Mouse (Mus musculus): ENCODE results near the gene Midn.

Gene Midn

GRCm38 (mm10) chr10:80171760-80172526 is 23.9 kb downstream of the Midn start:
- in situ Hi-C loops (cut with MboI), result no loop called here

- in situ Hi-C loops (cut with MboI), result no loop called here
These were observed 24.6 kb downstream of the Midn start, which contains the start of gene 1600002K03Rik for GRCm38 (mm10) chr10:80172527-80173292. 1600002K03Rik (plus strand) TSS chr10:80172944.

- in situ Hi-C loops (cut with MboI), result no loop called here
These were observed 25.3 kb downstream of the Midn start for GRCm38 (mm10) chr10:80173358-80173757.

- in situ Hi-C loops (cut with MboI), result no loop called here
These were observed 26.0 kb downstream of the Midn start for GRCm38 (mm10) chr10:80173955-80174640.

- in situ Hi-C loops (cut with MboI), result loop anchor here (5.0 kb wide), 1 partner anchor 73 kb away; the partner anchor contains the start of gene Ndufs7
These were observed 26.6 kb downstream of the Midn start for GRCm38 (mm10) chr10:80174705-80175104.

- in situ Hi-C loops (cut with MboI), result loop anchor here (5.0 kb wide), 1 partner anchor 72 kb away; the partner anchor contains the start of gene Ndufs7
These were observed 27.6 kb downstream of the Midn start for GRCm38 (mm10) chr10:80175536-80176269.

GRCm38 (mm10) chr10:80176270-80176834 is 28.3 kb downstream of the Midn start:
- in situ Hi-C loops (cut with MboI), result loop anchor here (5.0 kb wide), 1 partner anchor 71 kb away; the partner anchor contains the start of gene Ndufs7

GRCm38 (mm10) chr10:80177441-80178279 is 29.6 kb downstream of the Midn start:
- in situ Hi-C loops (cut with MboI), result loop anchor here (5.0 kb wide), 1 partner anchor 70 kb away; the partner anchor contains the start of gene Ndufs7

GRCm38 (mm10) chr10:80179068-80180051 is 31.3 kb downstream of the Midn start, which contains the start of gene Efna2:
Efna2 (plus strand) TSS chr10:80179482.
- in situ Hi-C loops (cut with MboI), result loop anchor here (5.0 kb wide), 1 partner anchor 68 kb away; the partner anchor contains the start of gene Ndufs7

- in situ Hi-C loops (cut with MboI), result no loop called here
These were observed 32.2 kb downstream of the Midn start for GRCm38 (mm10) chr10:80180288-80180687.

GRCm38 (mm10) chr10:80180823-80181222 is 32.8 kb downstream of the Midn start:
- in situ Hi-C loops (cut with MboI), result no loop called here

- in situ Hi-C loops (cut with MboI), result no loop called here
These were observed 34.5 kb downstream of the Midn start for GRCm38 (mm10) chr10:80182547-80182946.

GRCm38 (mm10) chr10:80186649-80187048 is 38.6 kb downstream of the Midn start:
- in situ Hi-C loops (cut with MboI), result no loop called here

- in situ Hi-C loops (cut with MboI), result no loop called here
These were observed 39.7 kb downstream of the Midn start for GRCm38 (mm10) chr10:80187739-80188138.

GRCm38 (mm10) chr10:80188453-80189024 is 40.5 kb downstream of the Midn start:
- in situ Hi-C loops (cut with MboI), result no loop called here

- in situ Hi-C loops (cut with MboI), result no loop called here
These were observed 41.9 kb downstream of the Midn start for GRCm38 (mm10) chr10:80189999-80190398.

GRCm38 (mm10) chr10:80190491-80191051 is 42.5 kb downstream of the Midn start:
- in situ Hi-C loops (cut with MboI), result no loop called here

- in situ Hi-C loops (cut with MboI), result no loop called here
These were observed 45.9 kb downstream of the Midn start for GRCm38 (mm10) chr10:80193976-80194375.

All from mature B cell (primary cell).